Mouse (Mus musculus) G1E (cell line): ENCODE data around the gene Calm4. TPM values are rescaled to one million over a fixed set of nuclear protein-coding genes. Genes with fewer than 3 reads are reported as not detected.

Experiments
- ATAC-seq: 2 replicates; pipeline ENCODE4 v1.8.0; 2016; ENCODE audit warnings: mild to moderate bottlenecking; ENCODE audit not compliant: insufficient number of reproducible peaks, poor library complexity, low FRiP score, severe bottlenecking; ENCODE audit errors: extremely low read depth
- DNase-seq: peaks from one replicate; pipeline ENCODE4 v3.0.0; 2012; ENCODE audit warnings: low spot score
- H3K27me3 ChIP-seq: 2 replicates; pipeline ENCODE4 v1.6.1; 2012; ENCODE audit warnings: mild to moderate bottlenecking, low read length, inconsistent platforms; ENCODE audit not compliant: insufficient read depth
- H3K36me3 ChIP-seq: replicated peaks from 2 replicates; pipeline ENCODE3; 2012; ENCODE audit warnings: mild to moderate bottlenecking, inconsistent platforms
- H3K4me1 ChIP-seq: 2 replicates; pipeline ENCODE4 v1.6.1; 2012; ENCODE audit warnings: low read depth, low read length, inconsistent platforms, mixed read lengths; ENCODE audit not compliant: insufficient read depth
- H3K4me3 ChIP-seq: 2 replicates; pipeline ENCODE4 v1.5.1; 2012; ENCODE audit warnings: low read depth, mild to moderate bottlenecking, inconsistent platforms, low read length, moderate library complexity, mixed read lengths
- H3K9me3 ChIP-seq: replicated peaks from 2 replicates; pipeline ENCODE4 v1.6.1; 2012; ENCODE audit warnings: inconsistent platforms
- CTCF ChIP-seq: IDR thresholded peaks from 2 replicates; pipeline ENCODE4 v1.5.1; 2012; ENCODE audit warnings: low read depth, low read length, inconsistent platforms, mixed read lengths
- GATA1 ChIP-seq: IDR thresholded peaks from 2 replicates; pipeline ENCODE4 v1.6.1; 2012; ENCODE audit warnings: borderline replicate concordance, low read length, inconsistent platforms, mixed read lengths
- GATA2 ChIP-seq: IDR thresholded peaks from 2 replicates; pipeline ENCODE4 v1.6.1; 2012; ENCODE audit warnings: low read depth, low read length, inconsistent platforms, borderline replicate concordance
- POLR2AphosphoS5 ChIP-seq: IDR thresholded peaks from 2 replicates; pipeline ENCODE4 v1.6.1; 2012; ENCODE audit warnings: low read depth, low read length, inconsistent platforms; ENCODE audit not compliant: insufficient replicate concordance
- TAL1 ChIP-seq: conservative IDR thresholded peaks from 2 replicates; pipeline ENCODE4 v1.6.1; 2012; ENCODE audit warnings: low read depth, low read length, inconsistent platforms, mixed read lengths
- polyA plus RNA-seq: library from polyadenylated mRNA; stranded (reverse); fragments of >175 nt; gene quantifications from 2 replicates; pipeline ENCODE4 v1.2.3, GENCODE M21; 2012
- total RNA-seq, 2 experiments: library from RNA; stranded (forward) in 1 of 2; stranded (reverse) in 1 of 2; fragments of 200-1000 nt in 1 of 2; fragments of >200 nt in 1 of 2; fragmentation: Nextera tagmentation in 1 of 2; gene quantifications; 2 replicates each; pipeline ENCODE4 v1.2.3; 2014 to 2017

Calm4 gene
- total and polyA plus RNA-seq, 3 experiments, result not detected

DNA sequence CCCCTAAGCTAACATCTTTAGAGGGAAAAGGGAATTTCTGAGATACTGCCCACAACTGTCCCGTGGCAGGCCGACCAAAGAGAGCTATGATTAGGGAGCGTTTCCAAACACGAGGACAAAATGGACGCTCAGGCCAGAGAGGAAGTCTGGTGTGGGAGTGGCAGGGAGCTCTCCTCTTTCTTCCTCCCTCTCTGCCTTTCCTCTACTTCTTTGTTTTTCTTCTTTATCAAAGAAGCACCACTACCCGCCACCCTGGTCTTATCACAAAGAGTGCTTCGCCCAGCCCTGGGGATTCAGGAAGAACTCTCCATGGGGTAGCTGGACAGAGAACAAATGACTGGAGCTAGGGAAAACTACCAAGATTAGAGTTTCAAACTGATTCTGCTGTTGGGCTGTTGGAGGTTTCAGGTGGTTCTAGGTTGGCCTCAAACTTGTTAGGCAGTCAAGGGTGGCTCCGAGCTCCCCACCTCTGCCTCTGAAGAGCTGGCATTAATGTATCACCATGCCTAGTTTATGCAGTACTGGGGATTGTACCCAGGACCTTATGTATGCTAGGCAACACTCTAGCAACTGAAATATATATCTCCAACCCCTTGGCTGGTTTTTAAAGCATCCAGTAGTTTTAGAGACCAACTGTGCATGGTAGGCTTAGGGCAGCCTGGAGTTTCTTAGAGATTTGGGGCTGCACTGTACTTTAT, 28.9 kb downstream of the Calm4 start:
- H3K9me3 ChIP-seq, result no peaks in the 10 kb centered on the region
- DNase-seq, result no peak

DNA sequence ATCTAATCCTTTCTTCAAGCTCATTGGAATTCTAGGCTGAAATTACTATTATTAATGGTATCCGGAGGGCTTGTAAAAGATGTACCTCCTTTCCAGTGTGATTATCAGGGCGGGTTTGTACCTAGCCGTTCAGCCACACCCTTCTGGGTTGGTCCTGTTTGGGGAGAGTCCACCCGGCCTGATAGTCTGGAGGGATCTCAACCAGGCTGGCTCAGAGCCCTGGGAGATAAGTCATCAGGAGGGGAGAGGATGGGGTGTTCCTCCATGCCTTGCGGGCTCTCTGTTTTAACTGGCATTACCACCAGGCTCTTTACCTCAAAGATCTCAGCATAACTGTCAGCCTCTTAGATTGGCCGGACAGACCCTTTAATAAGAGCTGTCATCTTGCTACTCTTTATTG, 29.6 kb downstream of the Calm4 start:
- TF ChIP-seq CTCF, result no peak
- no peak for TF ChIP-seq GATA2
- TF ChIP-seq GATA1, result no peak
- TF ChIP-seq POLR2AphosphoS5, result no peak
- TF ChIP-seq TAL1, result no peak
- no peaks in the 10 kb centered on the region for H3K36me3 ChIP-seq
- H3K27me3 ChIP-seq, result no peaks in the 10 kb centered on the region; the same call in none of the 2 replicates
- no peaks in the 10 kb centered on the region for H3K4me1 ChIP-seq
- DNase-seq (no peak), ATAC-seq (no peak)
- no peak overlapping the region for H3K4me3 ChIP-seq
- H3K9me3 ChIP-seq, result no peaks in the 10 kb centered on the region

More for the DNA sequence above, 28.9 kb downstream of the Calm4 start:
- Histone ChIP-seq H3K4me3 (no peak overlapping the region), H3K27me3 (no peaks in the 10 kb centered on the region; the same call in none of the 2 replicates), H3K36me3 (no peaks in the 10 kb centered on the region), H3K4me1 (no peaks in the 10 kb centered on the region)
- TF ChIP-seq POLR2AphosphoS5 (no peak), TAL1 (no peak), GATA1 (no peak), CTCF (no peak), GATA2 (no peak)
- ATAC-seq, result no peak

DNA sequence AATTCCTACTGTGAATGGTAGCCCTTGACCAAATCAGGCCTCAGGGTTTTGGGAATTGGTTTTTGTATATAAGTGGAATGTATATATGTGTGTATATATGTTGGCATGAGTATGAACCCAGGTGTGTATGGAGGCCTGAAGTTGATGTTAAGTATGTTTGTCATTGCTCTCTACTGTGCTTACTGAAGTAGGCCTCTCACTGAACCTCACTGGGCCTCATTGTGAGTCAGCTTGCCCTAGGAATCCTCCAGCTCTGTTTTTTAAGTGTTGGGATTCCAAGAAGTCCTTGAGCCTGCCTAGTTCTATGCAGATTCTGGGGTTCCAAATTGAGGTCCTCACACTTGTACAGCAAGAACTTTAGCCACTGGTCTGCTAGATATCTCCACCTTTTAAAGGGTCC, 32.3 kb downstream of the Calm4 start:
- Histone ChIP-seq H3K27me3 (no peaks in the 10 kb centered on the region; the same call in none of the 2 replicates), H3K4me3 (no peak overlapping the region), H3K36me3 (no peaks in the 10 kb centered on the region), H3K9me3 (no peaks in the 10 kb centered on the region), H3K4me1 (no peaks in the 10 kb centered on the region)
- no peak for ATAC-seq
- no peak for DNase-seq
- TF ChIP-seq CTCF (no peak), GATA1 (no peak), TAL1 (no peak), GATA2 (no peak), POLR2AphosphoS5 (no peak)

DNA sequence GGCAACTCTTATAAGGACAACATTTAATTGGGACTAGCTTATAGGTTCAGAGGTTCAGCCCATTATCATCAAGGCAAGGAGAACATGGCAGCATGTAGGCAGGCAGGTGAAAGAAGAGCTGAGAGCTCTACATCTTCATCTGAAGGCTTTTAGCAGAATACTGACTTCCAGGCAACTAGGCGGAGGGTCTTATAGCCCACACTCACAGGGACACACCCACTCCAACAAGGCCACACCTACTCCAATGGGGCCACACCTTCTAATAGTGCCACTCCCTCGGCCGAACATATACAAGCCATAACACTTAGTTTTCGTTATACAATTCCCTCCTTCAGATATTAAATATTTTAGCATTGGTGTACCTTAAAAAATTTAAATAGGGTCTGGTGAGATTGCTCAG, 35.3 kb downstream of the Calm4 start:
- no peaks in the 10 kb centered on the region; the same call in 1 of the 2 replicates for H3K27me3 ChIP-seq
- ATAC-seq (no peak), DNase-seq (no peak)
- H3K9me3 ChIP-seq, result no peaks in the 10 kb centered on the region
- H3K4me3 ChIP-seq, result no peak overlapping the region
- H3K4me1 ChIP-seq, result no peaks in the 10 kb centered on the region
- H3K36me3 ChIP-seq, result no peaks in the 10 kb centered on the region
- TF ChIP-seq GATA2 (no peak), CTCF (no peak), POLR2AphosphoS5 (no peak), GATA1 (no peak), TAL1 (no peak)

DNA sequence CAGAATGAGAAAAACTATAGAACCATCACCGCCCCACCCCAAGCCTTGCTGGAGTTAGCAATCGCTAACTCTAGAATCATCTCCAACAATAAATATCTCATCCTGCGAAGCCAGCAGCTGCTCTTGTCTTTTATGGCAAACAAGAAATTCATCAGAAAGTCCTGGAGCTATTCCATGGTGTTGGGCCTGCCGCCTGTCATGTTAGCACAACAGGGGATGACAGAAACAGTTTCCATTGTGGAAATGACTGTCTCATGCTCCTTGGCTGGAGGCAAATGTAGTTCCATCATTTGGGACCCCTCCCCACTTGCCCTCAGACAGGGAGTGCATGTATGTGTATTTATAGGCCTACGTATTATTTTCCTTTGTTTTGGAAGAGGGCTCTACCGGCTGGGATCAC, 38.9 kb downstream of the Calm4 start:
- no peaks in the 10 kb centered on the region for H3K9me3 ChIP-seq
- H3K4me3 ChIP-seq, result no peak overlapping the region
- no peak for TF ChIP-seq GATA2
- TF ChIP-seq TAL1, result no peak
- TF ChIP-seq GATA1, result no peak
- TF ChIP-seq CTCF, result no peak
- TF ChIP-seq POLR2AphosphoS5, result no peak
- DNase-seq, result no peak
- no peak for ATAC-seq
- H3K27me3 ChIP-seq, result no peaks in the 10 kb centered on the region
- H3K36me3 ChIP-seq, result peaks cover 8% of the 10 kb centered on the region
- no peaks in the 10 kb centered on the region for H3K4me1 ChIP-seq

DNA sequence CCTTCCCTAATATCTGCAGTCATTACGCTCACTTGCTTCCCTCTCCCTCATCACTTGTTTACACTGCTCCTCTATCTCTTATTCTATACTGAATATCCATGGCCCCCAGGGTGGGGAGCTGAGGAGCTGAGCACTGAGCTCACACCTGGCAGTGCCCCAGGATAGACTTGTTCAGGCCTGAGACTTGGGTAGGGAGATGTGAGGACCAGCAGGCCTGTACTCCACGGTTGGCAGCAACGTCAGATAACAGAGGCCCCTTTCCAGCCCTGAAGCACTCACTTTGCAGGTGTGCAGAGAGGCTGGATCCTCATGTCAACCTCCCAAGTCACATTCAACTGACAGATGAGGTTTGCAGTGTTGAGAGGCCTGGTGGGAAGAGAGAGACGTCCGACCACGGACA, 39.6 kb downstream of the Calm4 start:
- no peak overlapping the region for H3K4me3 ChIP-seq
- H3K36me3 ChIP-seq, result peaks cover 15% of the 10 kb centered on the region
- H3K9me3 ChIP-seq, result no peaks in the 10 kb centered on the region
- no peaks in the 10 kb centered on the region for H3K27me3 ChIP-seq
- no peak for TF ChIP-seq POLR2AphosphoS5
- no peak for TF ChIP-seq CTCF
- TF ChIP-seq GATA1, result no peak
- TF ChIP-seq GATA2, result no peak
- no peak for TF ChIP-seq TAL1
- no peak for ATAC-seq
- DNase-seq, result no peak
- H3K4me1 ChIP-seq, result no peaks in the 10 kb centered on the region
